Mouse (Mus musculus) kidney, postnatal 4 days (tissue): ENCODE measurements around the gene Gm20914.
"Not testable (repeated sequence)": the region's sequence is repeated elsewhere in the genome, so short reads cannot be mapped to it uniquely, and the experiment has no call there.

Experiments
- DNase-seq, 2 experiments: peaks; one replicate each; pipeline ENCODE4 v3.0.0; 2021; ENCODE audit warnings: mixed read lengths in 2 of 2

The Gm20914 gene

DNA sequence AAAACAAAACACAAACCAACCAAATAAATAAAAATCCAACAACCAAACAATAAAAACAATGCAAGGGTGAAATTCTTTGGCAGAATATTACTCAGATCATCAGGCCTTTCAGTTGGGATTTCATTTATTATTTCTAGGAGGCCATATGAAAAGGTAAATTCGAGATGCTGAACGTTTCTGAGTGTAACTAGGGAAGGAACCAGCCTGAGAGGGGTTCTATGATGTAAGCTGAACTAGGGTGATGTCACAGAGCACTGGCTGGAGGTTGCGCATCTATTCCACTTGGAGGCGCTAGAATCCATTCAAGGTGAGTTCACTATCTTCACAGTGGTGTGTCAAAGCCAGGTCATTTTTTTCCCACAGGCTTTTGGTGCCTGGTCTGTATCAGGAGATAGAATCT lies at the start of gene Gm20914:
Gene Gm20914, plus strand, starts transcription at position 301 of the 400 bp plus-strand sequence.
- DNase-seq: not testable (repeated sequence)
